Mouse (Mus musculus): Measurements from ENCODE around the gene Vmn1r80. TPM values are rescaled to one million over a fixed set of nuclear protein-coding genes. Genes with fewer than 3 reads are reported as not detected.
"Not testable (repeated sequence)": the region's sequence is repeated elsewhere in the genome, so short reads cannot be mapped to it uniquely, and the experiment has no call there.

Gene Vmn1r80
- total RNA-seq (2021): not detected
- long read RNA-seq, experiment 1: 0 reads
- long read RNA-seq, experiment 2: 0 reads

DNA sequence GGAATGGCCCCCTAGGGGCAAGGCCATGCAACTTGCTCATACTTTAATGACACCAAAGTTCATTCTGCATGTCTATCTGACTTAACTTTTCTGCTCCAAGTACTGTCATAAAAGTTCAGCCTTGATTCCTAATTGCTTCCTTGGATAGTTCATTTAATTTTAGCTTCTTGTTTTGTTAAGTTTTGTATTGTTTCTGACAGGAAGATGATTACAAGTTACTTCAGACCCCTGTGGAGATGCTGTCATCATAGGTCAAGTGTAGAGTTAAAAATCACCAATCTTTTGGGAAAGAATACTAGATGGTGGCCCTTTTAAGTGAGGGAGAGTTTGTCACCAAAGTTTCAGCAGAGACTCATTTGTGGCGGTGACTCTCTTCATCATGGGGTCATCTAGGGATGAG, at the start of gene Vmn1r80:
TSS of gene Vmn1r80 (plus strand) at position 301 of the 400 bp plus-strand sequence.
- no peak for DNase-seq (ENCODE audit: low spot score in 2 of 2)
- intact Hi-C loops (cut with DNase I): no loop called here

- intact Hi-C loops (cut with DNase I): no loop called here
These were observed 39.1 kb upstream of the Vmn1r80 start, which contains the start of gene Vmn1r78 for GRCm38 (mm10) chr7:12149957-12150356. Gene Vmn1r78, plus strand, starts transcription at chr7:12150257.

GRCm38 (mm10) chr7:12156463-12156862, 32.6 kb upstream of the Vmn1r80 start:
- intact Hi-C loops (cut with DNase I); DNase-seq (ENCODE audit: low spot score in 2 of 2): not testable (repeated sequence)

More at GRCm38 (mm10) chr7:12149957-12150356, 39.1 kb upstream of the Vmn1r80 start, which contains the start of gene Vmn1r78:
- DNase-seq (ENCODE audit: low spot score in 2 of 2): no peak

DNA sequence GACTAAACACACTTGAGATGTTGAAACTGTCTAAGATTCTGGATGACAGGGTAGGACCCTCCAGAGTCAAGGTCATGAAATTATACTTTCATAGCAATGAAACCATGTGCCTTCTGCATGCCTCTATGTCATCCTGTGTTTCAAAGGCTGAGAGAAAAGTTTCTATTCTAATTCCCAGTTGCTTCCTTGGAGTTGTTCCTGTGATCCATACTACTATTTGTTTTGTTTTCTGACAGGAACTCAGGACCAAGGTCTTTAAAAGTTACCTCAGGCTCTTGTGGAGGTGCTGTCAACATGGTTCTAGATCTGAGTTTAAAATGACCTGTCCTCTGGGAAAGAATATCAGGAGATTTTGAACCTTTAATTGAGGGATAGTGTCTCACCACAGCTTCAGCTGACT, 18.1 kb upstream of the Vmn1r80 start, which contains the start of gene Vmn1r79:
TSS of gene Vmn1r79 (plus strand) at position 301 of the 400 bp plus-strand sequence.
- intact Hi-C loops (cut with DNase I); DNase-seq (ENCODE audit: low spot score in 2 of 2): not testable (repeated sequence)

GRCm38 (mm10) chr7:12172926-12173325, 16.2 kb upstream of the Vmn1r80 start:
- intact Hi-C loops (cut with DNase I); DNase-seq (ENCODE audit: low spot score in 2 of 2): not testable (repeated sequence)

DNA sequence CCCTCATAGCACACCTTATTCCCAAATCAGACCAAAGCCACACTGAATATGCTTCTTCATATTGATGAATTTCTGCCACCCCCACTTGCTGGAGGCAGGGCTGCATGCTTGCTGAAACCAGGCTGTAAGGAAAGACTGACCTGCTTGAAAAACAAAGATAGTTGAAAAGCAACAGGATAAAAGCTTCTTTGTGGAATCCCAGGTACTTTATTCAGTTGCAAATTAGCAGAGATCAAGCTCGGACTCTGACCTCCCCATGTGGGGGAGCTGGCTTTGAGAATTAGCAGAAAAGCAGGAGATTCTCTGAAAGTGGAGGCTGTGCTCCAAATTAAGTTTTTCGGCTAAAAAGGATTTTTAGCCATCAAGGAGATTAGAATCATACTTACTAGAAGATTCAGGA, 15.1 kb downstream of the Vmn1r80 start:
- DNase-seq (ENCODE audit: low spot score in 2 of 2): no peak
- intact Hi-C loops (cut with DNase I): no loop called here

Other genes with a start within 250 kb of the Vmn1r80 start
- gene Vmn1r77, start 152.5 kb upstream of the Vmn1r80 start, total RNA-seq (2021): not detected
- not detected for gene Vmn1r78, start 39.0 kb upstream of the Vmn1r80 start, total RNA-seq (2021)
- not detected for gene Vmn1r79, start 18.0 kb upstream of the Vmn1r80 start, total RNA-seq (2021)
- gene Vmn1r81, start 79.0 kb downstream of the Vmn1r80 start, total RNA-seq (2021): not detected
- not detected for gene Vmn1r82, start 111.1 kb downstream of the Vmn1r80 start, total RNA-seq (2021)
- gene Vmn1r83, start 140.2 kb downstream of the Vmn1r80 start, total RNA-seq (2021): under 1 TPM in 1 of 2 experiments, not detected in 1; 0.11 TPM
- not detected for gene Vmn1r84, start 180.0 kb downstream of the Vmn1r80 start, total RNA-seq (2021)
- 1 to 10 TPM; 6.6 to 7.7 TPM for gene Zfp551, start 233.5 kb downstream of the Vmn1r80 start, total RNA-seq (2021)